Mouse (Mus musculus): ENCODE results near the gene Nr2c1. TPM values are rescaled to one million over a fixed set of nuclear protein-coding genes. Genes with fewer than 3 reads are reported as not detected.

The Nr2c1 gene
- polyA plus RNA-seq (2016; fragmentation: Nextera tagmentation; extraction: Ambion mirVana) = 12.1 and 12.7 TPM in 2 replicates

DNA sequence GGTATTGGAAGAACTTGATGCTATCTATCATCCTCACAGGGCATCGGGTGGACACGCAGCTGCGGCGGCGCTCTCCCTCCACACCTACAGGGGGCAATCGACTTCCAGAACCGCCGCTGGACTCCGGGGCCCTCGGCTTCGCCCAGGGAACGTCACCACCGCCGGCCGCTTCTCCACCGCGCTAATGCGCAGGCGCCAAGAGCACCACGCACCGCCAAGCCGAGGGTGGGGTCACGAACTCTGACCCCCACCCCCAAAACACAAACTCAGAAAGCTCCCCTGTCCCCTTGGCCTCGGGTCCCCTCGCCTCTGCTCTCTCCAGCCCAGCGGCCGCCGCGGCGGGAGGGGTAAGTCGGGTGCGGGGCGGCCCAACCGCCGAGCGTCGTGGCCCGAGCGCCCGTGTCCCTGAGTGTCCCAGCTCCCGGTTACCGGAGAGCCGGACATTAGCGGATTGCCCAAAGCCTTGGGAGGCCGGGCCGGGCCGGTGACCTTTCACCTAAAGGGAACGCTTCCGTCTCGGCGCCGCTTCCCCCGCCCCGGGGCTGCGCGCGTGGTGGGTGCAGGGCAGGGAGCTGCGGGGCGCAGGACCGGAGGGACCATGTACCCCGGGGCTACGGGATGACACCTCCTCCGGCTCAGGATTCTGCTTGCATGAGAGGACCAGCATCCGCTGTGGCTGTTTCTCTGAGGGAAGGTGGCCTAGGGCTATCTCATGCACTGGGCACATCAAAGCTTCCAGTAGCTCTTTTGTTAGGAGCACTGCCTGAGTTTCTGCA, at the start of gene Nr2c1:
Nr2c1 (plus strand) TSS at position 268 of the 776 bp plus-strand sequence.
- under 1% methylated on average over 64 of the region's 64 CpGs for WGBS
- peak; percentile 93 for DNase-seq (ENCODE audit: low spot score)
- H3K4me3 ChIP-seq = peak within 1 kb of the TSS; percentile 98
- peaks cover 3% of the 10 kb centered on the region for H3K36me3 ChIP-seq
- H3K9me3 ChIP-seq (replicated peaks) = no peaks in the 10 kb centered on the region
- no peaks in the 10 kb centered on the region for H3K27me3 ChIP-seq (ENCODE audit: low read depth, poor library complexity, severe bottlenecking)
- peaks cover 22% of the 10 kb centered on the region for H3K4me1 ChIP-seq
- peak within 1 kb of the TSS; percentile 96 for H3K27ac ChIP-seq

DNA sequence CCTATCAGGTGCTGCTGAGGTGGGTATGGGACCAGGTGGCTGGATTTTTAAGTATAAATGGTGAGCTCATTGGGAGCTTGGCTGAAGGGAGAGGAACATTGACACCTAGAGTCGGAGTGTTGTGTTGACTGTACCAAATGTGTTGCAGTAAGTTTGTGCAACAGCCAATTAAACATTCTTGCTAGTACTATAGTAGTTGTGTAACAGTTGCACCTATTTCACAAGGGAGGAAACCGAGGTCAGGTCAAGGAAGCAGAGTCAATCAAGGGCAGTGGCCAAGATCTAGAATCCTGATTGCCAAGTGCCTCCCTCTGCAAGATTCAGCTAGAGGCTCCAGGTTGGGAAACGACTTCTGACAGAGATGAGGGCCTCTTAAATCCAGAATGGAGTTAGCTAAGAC, 49.7 kb upstream of the Nr2c1 start:
- no peak for DNase-seq (ENCODE audit: low spot score)
- Histone ChIP-seq H3K36me3 (peaks cover 14% of the 10 kb centered on the region; the same call in 1 of the 2 replicates), H3K9me3 (replicated peaks) (no peaks in the 10 kb centered on the region), H3K27ac (no peak overlapping the region), H3K27me3 (ENCODE audit: low read depth, poor library complexity, severe bottlenecking) (no peaks in the 10 kb centered on the region), H3K4me3 (no peak overlapping the region), H3K4me1 (0 out of 2 replicates have a peak, but pooled peaks cover 5% of the 10 kb centered on the region)
- WGBS = 94% methylated on average over 3 of the region's 3 CpGs

DNA sequence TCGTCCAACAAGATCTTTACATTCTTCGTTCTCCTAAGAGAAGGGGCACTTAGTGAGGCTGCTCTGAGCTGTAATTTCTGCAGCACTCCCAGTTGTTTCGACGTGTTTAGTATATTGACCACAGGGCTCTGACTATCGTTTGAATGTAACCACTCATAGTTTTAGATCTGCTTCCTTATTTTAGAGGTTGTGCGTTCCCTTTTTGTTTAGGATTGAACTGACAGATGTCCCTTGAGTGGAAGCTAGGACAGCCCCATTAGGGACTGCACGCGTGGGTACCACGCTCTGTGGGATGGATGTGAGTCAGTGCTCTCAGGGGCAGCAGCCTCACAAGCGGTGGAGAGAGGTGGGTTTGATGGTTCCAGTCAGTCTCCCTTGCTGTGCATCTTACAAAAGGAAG, 42.3 kb upstream of the Nr2c1 start:
- peaks cover 28% of the 10 kb centered on the region for H3K36me3 ChIP-seq
- no peak overlapping the region for H3K4me3 ChIP-seq
- WGBS = 94% methylated on average over 10 of the region's 10 CpGs
- H3K9me3 ChIP-seq (replicated peaks) = no peaks in the 10 kb centered on the region
- H3K4me1 ChIP-seq = peaks cover 12% of the 10 kb centered on the region
- no peak overlapping the region for H3K27ac ChIP-seq
- no peaks in the 10 kb centered on the region for H3K27me3 ChIP-seq (ENCODE audit: low read depth, poor library complexity, severe bottlenecking)
- DNase-seq (ENCODE audit: low spot score) = no peak

DNA sequence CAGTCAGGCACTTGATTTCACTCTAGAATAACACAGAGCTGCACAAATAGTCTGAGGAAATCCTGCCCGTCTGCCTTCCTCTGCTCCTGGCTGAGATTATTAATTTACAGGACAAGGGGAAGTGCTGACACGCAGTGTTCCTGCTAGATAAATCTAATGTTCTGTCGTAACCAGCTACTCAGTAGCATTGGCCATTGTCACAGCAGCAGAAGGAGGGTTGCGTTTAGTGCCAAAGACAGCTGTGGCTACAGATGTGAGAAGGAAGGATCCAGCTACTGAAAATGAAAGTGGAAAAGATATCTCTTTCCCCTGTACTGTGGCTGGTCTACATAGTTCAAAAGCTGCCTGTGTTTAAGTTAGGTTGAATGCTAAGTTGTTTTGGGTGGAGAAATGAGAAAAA, 40.7 kb upstream of the Nr2c1 start:
- Histone ChIP-seq H3K27me3 (ENCODE audit: low read depth, poor library complexity, severe bottlenecking) (no peaks in the 10 kb centered on the region), H3K9me3 (replicated peaks) (no peaks in the 10 kb centered on the region), H3K4me1 (peaks cover 28% of the 10 kb centered on the region), H3K4me3 (no peak overlapping the region), H3K36me3 (peaks cover 28% of the 10 kb centered on the region), H3K27ac (no peak overlapping the region)
- no peak for DNase-seq (ENCODE audit: low spot score)
- WGBS = 83% methylated on average over 4 of the region's 4 CpGs

DNA sequence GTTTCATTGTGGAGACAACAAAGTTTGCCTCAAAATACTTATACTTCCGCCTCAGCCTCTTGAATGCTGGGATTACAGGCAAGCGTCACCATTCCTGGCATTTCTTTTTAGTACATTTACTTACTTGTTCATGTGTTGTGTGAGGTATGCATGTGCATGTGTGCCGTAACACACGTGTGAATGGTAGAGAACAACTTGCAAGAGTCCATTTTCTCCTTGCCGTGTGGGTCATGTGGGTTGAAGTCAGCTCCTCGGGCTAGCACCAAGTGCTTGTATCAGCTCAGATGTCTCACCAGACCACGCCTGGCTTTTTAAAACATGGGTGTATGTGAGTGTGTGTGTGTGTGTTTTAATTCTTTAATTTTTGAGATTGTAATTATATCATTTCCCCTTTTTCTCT, 40.2 kb upstream of the Nr2c1 start:
- Histone ChIP-seq H3K4me3 (no peak overlapping the region), H3K27ac (no peak overlapping the region), H3K4me1 (peaks cover 28% of the 10 kb centered on the region), H3K9me3 (replicated peaks) (no peaks in the 10 kb centered on the region), H3K36me3 (peaks cover 23% of the 10 kb centered on the region), H3K27me3 (ENCODE audit: low read depth, poor library complexity, severe bottlenecking) (no peaks in the 10 kb centered on the region)
- DNase-seq (ENCODE audit: low spot score) = no peak
- 90% methylated on average over 7 of the region's 7 CpGs for WGBS

DNA sequence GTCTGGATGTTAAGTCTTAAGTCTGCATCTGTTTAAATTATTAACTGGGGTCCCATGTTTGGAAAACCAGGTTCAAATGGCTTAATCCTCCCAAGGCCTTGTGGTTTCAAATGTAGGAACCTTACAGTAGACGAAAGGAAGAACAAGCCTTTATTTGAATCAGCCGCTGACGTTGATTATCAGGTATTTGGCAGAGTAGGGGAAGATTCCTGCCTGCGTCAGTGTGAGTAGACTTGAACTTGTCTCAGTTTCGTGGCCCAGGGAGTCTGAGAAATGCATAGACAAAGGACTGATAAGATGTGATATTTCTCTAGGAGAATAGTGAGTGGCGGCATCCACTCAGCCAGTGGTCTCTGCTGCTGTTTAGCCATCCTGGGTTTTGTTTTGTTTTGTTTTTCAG, 39.0 kb upstream of the Nr2c1 start:
- H3K4me1 ChIP-seq = peaks cover 28% of the 10 kb centered on the region
- no peaks in the 10 kb centered on the region for H3K27me3 ChIP-seq (ENCODE audit: low read depth, poor library complexity, severe bottlenecking)
- 96% methylated on average over 6 of the region's 6 CpGs for WGBS
- no peak for DNase-seq (ENCODE audit: low spot score)
- H3K4me3 ChIP-seq = no peak overlapping the region
- H3K36me3 ChIP-seq = peaks cover 17% of the 10 kb centered on the region
- H3K9me3 ChIP-seq (replicated peaks) = no peaks in the 10 kb centered on the region
- no peak overlapping the region for H3K27ac ChIP-seq

DNA sequence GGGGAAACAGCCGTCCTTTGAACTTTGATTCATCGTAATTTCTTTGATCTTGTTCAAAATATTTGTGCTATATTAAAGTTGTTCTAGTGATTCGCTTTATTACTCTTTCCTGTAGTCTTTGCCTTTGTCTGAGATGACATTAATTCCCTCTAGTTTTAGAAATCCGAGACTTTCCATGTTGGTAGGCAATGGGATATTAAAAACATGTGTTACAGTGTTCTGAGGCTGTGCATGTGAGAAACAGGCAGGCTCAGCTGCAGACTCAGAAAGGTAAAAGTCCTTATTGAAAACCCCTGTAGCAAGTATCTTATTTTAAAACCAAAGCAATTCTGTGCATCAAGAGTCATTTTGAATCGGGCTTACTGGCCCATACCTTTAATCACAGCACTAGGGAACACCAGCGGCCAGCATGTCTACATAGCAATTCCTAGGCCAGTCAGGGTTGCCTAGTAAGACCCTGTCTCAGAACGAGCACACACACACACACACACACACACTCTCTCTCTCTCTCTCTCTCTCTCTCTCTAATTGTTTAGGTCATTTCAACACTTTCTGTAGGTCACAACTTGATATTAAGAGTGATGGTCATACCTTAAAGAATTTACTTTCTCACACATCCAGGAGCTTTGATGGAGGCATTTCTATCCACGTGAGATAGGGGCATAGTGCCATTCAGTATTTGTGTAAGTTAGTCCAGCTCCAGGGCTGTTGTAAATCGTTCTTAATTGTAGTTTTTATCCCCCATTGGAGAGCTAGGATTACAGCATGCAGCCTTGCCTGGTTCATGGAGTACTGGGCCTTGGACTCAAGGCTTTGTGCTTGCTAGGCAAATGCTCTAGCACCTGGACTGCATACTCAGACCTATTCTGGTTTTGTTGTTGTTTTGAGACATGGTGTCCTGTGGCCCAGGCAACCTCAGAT, 36.7 kb upstream of the Nr2c1 start:
- 56% methylated on average over 9 of the region's 9 CpGs for WGBS

DNA sequence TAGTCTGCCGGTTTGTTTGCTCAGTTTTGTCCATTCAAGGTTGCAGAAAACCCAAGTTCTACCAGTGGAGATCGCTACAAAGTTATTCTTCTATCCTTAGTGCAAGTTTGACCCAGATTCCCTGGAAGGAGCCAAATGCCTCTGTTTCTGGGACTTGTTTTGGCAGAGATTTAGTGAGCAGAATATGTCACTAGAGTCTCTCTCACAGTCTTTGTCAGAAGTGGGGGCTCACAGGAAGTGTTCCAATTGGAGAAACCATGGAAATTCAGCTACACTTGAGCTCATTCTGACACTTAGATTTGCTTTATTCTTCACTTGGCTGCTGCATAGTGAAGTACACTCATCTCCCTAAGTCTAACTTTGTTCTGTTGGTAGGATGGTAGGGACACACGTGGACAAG, 35.6 kb upstream of the Nr2c1 start:
- Histone ChIP-seq H3K4me1 (peaks cover 34% of the 10 kb centered on the region), H3K9me3 (replicated peaks) (no peaks in the 10 kb centered on the region), H3K4me3 (no peak overlapping the region), H3K36me3 (peaks cover 4% of the 10 kb centered on the region; the same call in 1 of the 2 replicates), H3K27me3 (ENCODE audit: low read depth, poor library complexity, severe bottlenecking) (no peaks in the 10 kb centered on the region), H3K27ac (peak overlapping the region; percentile 79; the same call in 1 of the 2 replicates)
- no peak for DNase-seq (ENCODE audit: low spot score)
- 92% methylated on average over 3 of the region's 3 CpGs for WGBS

More for the DNA sequence above, 36.7 kb upstream of the Nr2c1 start:
- Histone ChIP-seq H3K27ac (peak overlapping the region; percentile 81), H3K36me3 (peaks cover 6% of the 10 kb centered on the region), H3K4me1 (peaks cover 32% of the 10 kb centered on the region), H3K9me3 (replicated peaks) (no peaks in the 10 kb centered on the region), H3K4me3 (no peak overlapping the region), H3K27me3 (ENCODE audit: low read depth, poor library complexity, severe bottlenecking) (no peaks in the 10 kb centered on the region)
- DNase-seq (ENCODE audit: low spot score) = peak; percentile 48

DNA sequence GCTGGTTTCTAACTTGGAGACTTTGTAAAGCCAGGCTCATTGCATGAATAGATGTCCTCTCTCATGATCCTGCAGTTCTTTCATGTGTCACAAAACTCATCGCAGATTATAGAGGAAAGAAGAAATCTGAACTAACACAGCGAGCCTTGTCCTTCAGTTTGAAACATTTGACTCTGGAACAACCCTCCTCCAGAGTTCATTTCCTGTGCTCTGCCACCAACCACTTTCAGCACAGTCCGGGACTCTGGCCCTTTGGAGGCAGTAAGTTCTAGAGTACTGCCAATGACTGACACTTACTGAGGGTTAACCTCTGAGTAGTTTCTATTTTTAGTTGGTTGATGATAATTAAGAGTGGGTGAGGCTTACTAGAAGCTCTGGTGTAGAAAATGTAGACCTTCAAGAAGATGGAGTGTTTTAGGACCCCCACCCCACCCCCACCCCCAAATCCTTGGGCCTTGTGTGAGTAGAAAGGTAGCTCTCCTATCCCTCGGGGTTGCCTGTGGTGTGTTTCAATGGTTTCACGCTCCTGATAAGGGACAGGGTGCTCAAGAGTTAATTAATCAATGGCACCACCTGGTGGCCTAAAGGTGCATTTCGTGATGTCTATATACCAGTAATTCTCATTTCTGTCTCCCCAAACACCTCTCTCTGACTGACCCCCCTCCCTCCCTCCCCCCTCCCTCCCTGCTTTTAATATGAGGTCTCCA, 31.8 kb upstream of the Nr2c1 start:
- 38% methylated on average over 6 of the region's 6 CpGs for WGBS
- Histone ChIP-seq H3K9me3 (replicated peaks) (no peaks in the 10 kb centered on the region), H3K27me3 (ENCODE audit: low read depth, poor library complexity, severe bottlenecking) (no peaks in the 10 kb centered on the region)

DNA sequence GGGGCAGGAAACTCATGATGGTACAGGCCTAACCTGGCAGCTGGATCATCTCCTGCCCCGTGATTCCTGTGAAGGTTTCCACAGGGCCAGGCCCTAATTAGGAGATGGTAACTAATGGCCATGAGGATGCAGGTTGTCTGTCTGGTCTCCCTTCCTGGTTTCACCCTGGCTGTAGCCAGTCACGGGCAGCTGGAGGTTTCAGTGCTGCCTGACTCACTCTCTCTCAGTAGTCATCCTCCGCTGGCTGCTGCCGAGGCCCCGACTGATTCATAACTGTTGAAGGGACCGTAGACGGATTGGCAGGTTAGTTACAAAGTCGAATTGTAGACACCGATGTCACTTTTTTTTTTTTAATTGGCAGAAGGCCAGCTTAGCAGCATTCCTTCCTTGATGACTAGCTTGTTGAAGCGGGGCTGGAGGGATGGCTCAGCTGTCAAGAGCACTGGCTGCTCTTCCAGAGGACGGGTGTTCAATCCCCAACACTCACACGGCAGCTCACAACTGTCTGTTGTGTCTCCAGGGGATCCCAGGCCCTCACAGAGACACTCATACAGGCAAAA, 31.0 kb upstream of the Nr2c1 start:
- H3K27ac ChIP-seq = no peak overlapping the region
- peaks cover 10% of the 10 kb centered on the region for H3K4me1 ChIP-seq
- no peaks in the 10 kb centered on the region for H3K9me3 ChIP-seq (replicated peaks)
- DNase-seq (ENCODE audit: low spot score) = no peak
- no peak overlapping the region for H3K4me3 ChIP-seq
- WGBS = 86% methylated on average over 12 of the region's 12 CpGs
- H3K36me3 ChIP-seq = peaks cover 11% of the 10 kb centered on the region
- H3K27me3 ChIP-seq (ENCODE audit: low read depth, poor library complexity, severe bottlenecking) = no peaks in the 10 kb centered on the region

More for the DNA sequence above, 31.8 kb upstream of the Nr2c1 start:
- peaks cover 18% of the 10 kb centered on the region for H3K4me1 ChIP-seq
- peaks cover 7% of the 10 kb centered on the region for H3K36me3 ChIP-seq
- DNase-seq (ENCODE audit: low spot score) = peak; percentile 72
- no peak overlapping the region for H3K4me3 ChIP-seq
- no peak overlapping the region for H3K27ac ChIP-seq

DNA sequence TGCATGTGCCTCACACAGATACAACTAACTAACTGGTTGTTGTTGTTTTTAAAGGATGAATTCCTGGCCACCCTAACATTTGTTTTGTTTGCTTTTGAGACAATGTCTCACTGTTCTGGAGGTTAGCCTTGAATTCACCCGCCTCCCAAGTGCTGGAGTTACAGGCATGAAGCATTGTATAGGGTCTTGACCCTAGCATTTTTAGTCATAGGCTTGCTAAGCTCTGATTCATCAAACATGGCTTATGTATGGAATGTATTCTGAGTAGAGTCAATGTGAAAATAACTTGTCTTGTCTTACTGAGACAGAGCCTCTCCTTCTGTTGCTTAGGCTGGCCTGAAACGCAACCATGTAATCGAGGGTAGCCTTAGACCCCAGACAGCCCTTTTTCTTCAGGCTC, 29.9 kb upstream of the Nr2c1 start:
- H3K9me3 ChIP-seq (replicated peaks) = no peaks in the 10 kb centered on the region
- 96% methylated on average over 3 of the region's 3 CpGs for WGBS

DNA sequence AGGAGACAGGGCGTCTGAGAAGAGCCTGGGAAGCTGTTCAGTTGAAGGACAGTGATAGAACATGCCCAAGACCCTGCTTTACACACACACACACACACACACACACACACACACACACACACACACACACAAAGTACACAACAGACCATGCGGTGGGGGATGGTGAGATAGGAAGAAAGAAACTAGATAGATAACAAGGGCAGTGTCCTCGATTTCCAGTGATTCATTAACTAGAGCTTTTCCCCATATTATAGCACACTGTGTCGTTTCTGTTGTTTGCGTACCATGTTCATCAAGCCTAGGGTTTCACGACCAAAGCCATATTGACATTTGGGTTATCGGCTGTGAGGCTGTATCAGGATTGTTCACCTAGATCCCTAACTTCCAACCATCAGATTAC, 28.8 kb upstream of the Nr2c1 start:
- peaks cover 24% of the 10 kb centered on the region for H3K36me3 ChIP-seq
- no peak overlapping the region for H3K27ac ChIP-seq
- H3K27me3 ChIP-seq (ENCODE audit: low read depth, poor library complexity, severe bottlenecking) = no peaks in the 10 kb centered on the region
- H3K4me1 ChIP-seq = peaks cover 7% of the 10 kb centered on the region; the same call in 1 of the 2 replicates
- H3K4me3 ChIP-seq = no peak overlapping the region
- no peak for DNase-seq (ENCODE audit: low spot score)
- 94% methylated on average over 7 of the region's 7 CpGs for WGBS
- no peaks in the 10 kb centered on the region for H3K9me3 ChIP-seq (replicated peaks)

More for the DNA sequence above, 29.9 kb upstream of the Nr2c1 start:
- Histone ChIP-seq H3K27me3 (ENCODE audit: low read depth, poor library complexity, severe bottlenecking) (no peaks in the 10 kb centered on the region), H3K27ac (no peak overlapping the region), H3K4me1 (peaks cover 7% of the 10 kb centered on the region; the same call in 1 of the 2 replicates), H3K4me3 (no peak overlapping the region), H3K36me3 (peaks cover 14% of the 10 kb centered on the region)
- DNase-seq (ENCODE audit: low spot score) = no peak

Data from limb, embryonic 10.5 days (tissue).